Mouse (Mus musculus) MEL (cell line): Measurements from ENCODE around the gene Cdc42se2.

Experiments used
- BHLHE40 ChIP-seq: IDR thresholded peaks from 2 replicates; pipeline ENCODE4 v1.6.1; 2012; ENCODE audit warnings: low read depth, mild to moderate bottlenecking, inconsistent platforms, low read length, improper control_type of control experiment, borderline replicate concordance
- CHD2 ChIP-seq: IDR thresholded peaks from 2 replicates; pipeline ENCODE4 v1.6.1; 2011; ENCODE audit warnings: low read length, improper control_type of control experiment
- CTCF ChIP-seq, 3 experiments: IDR thresholded peaks in 2 of 3; conservative IDR thresholded peaks in 1 of 3; 2 replicates each; pipeline ENCODE4 v1.5.1; 2011 to 2012; ENCODE audit warnings: low read length in 3 of 3, low read depth in 2 of 3, mild to moderate bottlenecking in 2 of 3, improper control_type of control experiment in 1 of 3, inconsistent platforms in 1 of 3, mixed read lengths in 1 of 3, moderate library complexity in 1 of 3; ENCODE audit not compliant: control insufficient read depth in 1 of 3, insufficient read depth in 1 of 3, poor library complexity in 1 of 3, severe bottlenecking in 1 of 3
- EP300 ChIP-seq, 2 experiments: IDR thresholded peaks; 2 replicates each; pipeline ENCODE4 v1.6.1; 2011; ENCODE audit warnings: improper control_type of control experiment in 2 of 2, low read length in 2 of 2, low read depth in 1 of 2, mild to moderate bottlenecking in 1 of 2
- JUND ChIP-seq: IDR thresholded peaks from 2 replicates; pipeline ENCODE4 v1.6.1; 2011; ENCODE audit warnings: low read depth, mild to moderate bottlenecking, improper control_type of control experiment, low read length
- KAT2A ChIP-seq: conservative IDR thresholded peaks from 2 replicates; pipeline ENCODE4 v1.6.1; 2012; ENCODE audit warnings: low read depth, low read length, improper control_type of control experiment, inconsistent platforms
- MAFK ChIP-seq: IDR thresholded peaks from 2 replicates; pipeline ENCODE4 v1.6.1; 2011; ENCODE audit warnings: low read depth, mild to moderate bottlenecking, low read length, improper control_type of control experiment, borderline replicate concordance
- MAX ChIP-seq: IDR thresholded peaks from 2 replicates; pipeline ENCODE4 v1.6.1; 2011; ENCODE audit warnings: low read length, improper control_type of control experiment
- POLR2A ChIP-seq, 2 experiments: IDR thresholded peaks; 2 replicates each; pipeline ENCODE4 v1.6.1; 2011 to 2012; ENCODE audit warnings: low read length in 2 of 2, mild to moderate bottlenecking in 2 of 2, control low read depth in 1 of 2, improper control_type of control experiment in 1 of 2, low read depth in 1 of 2, moderate library complexity in 1 of 2; ENCODE audit not compliant: control insufficient read depth in 1 of 2, insufficient read depth in 1 of 2, poor library complexity in 1 of 2
- RCOR1 ChIP-seq: IDR thresholded peaks from 2 replicates; pipeline ENCODE4 v1.6.1; 2012; ENCODE audit warnings: low read depth, mild to moderate bottlenecking, inconsistent platforms, low read length, improper control_type of control experiment
- USF1 ChIP-seq: IDR thresholded peaks from 2 replicates; pipeline ENCODE4 v1.6.1; 2014; ENCODE audit warnings: low read depth, mild to moderate bottlenecking, inconsistent platforms, low read length, improper control_type of control experiment, moderate library complexity
- USF2 ChIP-seq, 2 experiments: IDR thresholded peaks; 2 replicates each; pipeline ENCODE4 v1.6.1; 2011 to 2012; ENCODE audit warnings: improper control_type of control experiment in 2 of 2, low read length in 2 of 2, borderline replicate concordance in 1 of 2, inconsistent platforms in 1 of 2, low read depth in 1 of 2, mild to moderate bottlenecking in 1 of 2; ENCODE audit not compliant: insufficient read depth in 1 of 2

- TF ChIP-seq POLR2A (IDR thresholded peaks at IDR 0.05; ENCODE audit: control insufficient read depth in 1 of 2, insufficient read depth in 1 of 2, low read depth in 1 of 2, low read length in 2 of 2, poor library complexity in 1 of 2) (no peak), BHLHE40 (no peak), MAX (no peak), CTCF (IDR thresholded peaks at IDR 0.05 in 2 of 3, conservative IDR thresholded peaks at IDR 0.05 in 1 of 3; ENCODE audit: control insufficient read depth in 1 of 3, insufficient read depth in 1 of 3, low read depth in 2 of 3, low read length in 3 of 3, poor library complexity in 1 of 3, severe bottlenecking in 1 of 3) (no peak), USF2 (IDR thresholded peaks at IDR 0.05; ENCODE audit: borderline replicate concordance in 1 of 2, insufficient read depth in 1 of 2, low read depth in 1 of 2, low read length in 2 of 2) (no peak), MAFK (no peak), KAT2A (no peak), CHD2 (no peak), JUND (no peak), EP300 (IDR thresholded peaks at IDR 0.05; ENCODE audit: low read depth in 1 of 2, low read length in 2 of 2) (no peak; a peak in 1 of 4 replicates), USF1 (no peak), RCOR1 (0 out of 2 replicates have a peak, but pooled peaks have one; percentile 22)
Observed at GRCm38 (mm10) chr11:54764759-54765158, 22.7 kb downstream of the Cdc42se2 start.
